Mouse (Mus musculus) testis, adult 2 months (tissue): ENCODE measurements around the gene Ramp1. TPM values are rescaled to one million over a fixed set of nuclear protein-coding genes. Genes with fewer than 3 reads are reported as not detected.

ENCODE experiments used
- H3K27ac ChIP-seq: fragments of 200-500 bp; 2 replicates; pipeline ENCODE4 v1.5.1; 2012; ENCODE audit warnings: low read depth, low read length; ENCODE audit not compliant: control insufficient read depth, insufficient read depth
- H3K27me3 ChIP-seq: fragments of 200-500 bp; 2 replicates; pipeline ENCODE4 v1.6.1; 2012; ENCODE audit warnings: mild to moderate bottlenecking, low read length, moderate library complexity; ENCODE audit not compliant: control insufficient read depth, insufficient read depth
- H3K36me3 ChIP-seq: fragments of 200-500 bp; 2 replicates; pipeline ENCODE4 v1.6.1; 2012; ENCODE audit warnings: mild to moderate bottlenecking, low read length; ENCODE audit not compliant: control insufficient read depth, insufficient read depth
- H3K4me1 ChIP-seq: fragments of 200-500 bp; 2 replicates; pipeline ENCODE4 v1.6.1; 2012; ENCODE audit warnings: low read length; ENCODE audit not compliant: control insufficient read depth, insufficient read depth
- H3K4me3 ChIP-seq: fragments of 200-500 bp; 2 replicates; pipeline ENCODE4 v1.5.1; 2012; ENCODE audit warnings: low read depth, mild to moderate bottlenecking, low read length, moderate library complexity, mixed read lengths; ENCODE audit not compliant: control insufficient read depth
- CTCF ChIP-seq: fragments of 200-500 bp; IDR thresholded peaks from 2 replicates; pipeline ENCODE4 v1.5.1; 2012; ENCODE audit warnings: low read depth, mild to moderate bottlenecking, inconsistent platforms, low read length, moderate library complexity; ENCODE audit not compliant: control insufficient read depth, insufficient read depth, insufficient replicate concordance
- POLR2A ChIP-seq: fragments of 200-500 bp; IDR thresholded peaks from 2 replicates; pipeline ENCODE4 v1.6.1; 2012; ENCODE audit warnings: low read depth, mild to moderate bottlenecking, inconsistent platforms, low read length, moderate library complexity; ENCODE audit not compliant: control insufficient read depth
- polyA plus RNA-seq: library from polyadenylated mRNA; depleted of rRNA; stranded (reverse); fragments of >200 nt; gene quantifications from 2 replicates; pipeline ENCODE4 v1.2.3, GENCODE M21; 2012

The Ramp1 gene
- polyA plus RNA-seq, 1 experiment = 2.1 TPM

DNA sequence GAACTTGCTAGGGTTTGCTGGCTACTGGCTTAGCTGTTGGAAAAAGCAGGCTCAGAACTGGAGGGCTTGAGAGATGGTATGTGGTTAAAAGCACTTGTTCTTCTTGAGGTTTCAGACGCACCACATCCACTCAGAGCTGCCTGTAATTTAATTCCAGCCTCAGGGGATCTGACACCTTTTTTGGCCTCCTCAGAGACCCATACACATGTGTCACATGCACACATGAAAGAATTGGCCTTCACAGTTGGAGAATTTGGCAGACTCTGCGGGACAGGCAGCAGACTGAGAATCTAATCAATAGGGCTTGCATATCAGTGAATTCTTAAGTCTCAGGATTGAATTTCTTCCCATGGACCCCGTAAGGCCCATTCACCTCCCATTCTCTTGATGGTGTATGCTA is 21.5 kb downstream of the Ramp1 start:
- H3K36me3 ChIP-seq = no peaks in the 10 kb centered on the region
- TF ChIP-seq POLR2A (no peak), CTCF (no peak)
- no peak overlapping the region for H3K27ac ChIP-seq
- H3K27me3 ChIP-seq = no peaks in the 10 kb centered on the region
- H3K4me3 ChIP-seq = no peak overlapping the region
- no peaks in the 10 kb centered on the region; the same call in 1 of the 2 replicates for H3K4me1 ChIP-seq

DNA sequence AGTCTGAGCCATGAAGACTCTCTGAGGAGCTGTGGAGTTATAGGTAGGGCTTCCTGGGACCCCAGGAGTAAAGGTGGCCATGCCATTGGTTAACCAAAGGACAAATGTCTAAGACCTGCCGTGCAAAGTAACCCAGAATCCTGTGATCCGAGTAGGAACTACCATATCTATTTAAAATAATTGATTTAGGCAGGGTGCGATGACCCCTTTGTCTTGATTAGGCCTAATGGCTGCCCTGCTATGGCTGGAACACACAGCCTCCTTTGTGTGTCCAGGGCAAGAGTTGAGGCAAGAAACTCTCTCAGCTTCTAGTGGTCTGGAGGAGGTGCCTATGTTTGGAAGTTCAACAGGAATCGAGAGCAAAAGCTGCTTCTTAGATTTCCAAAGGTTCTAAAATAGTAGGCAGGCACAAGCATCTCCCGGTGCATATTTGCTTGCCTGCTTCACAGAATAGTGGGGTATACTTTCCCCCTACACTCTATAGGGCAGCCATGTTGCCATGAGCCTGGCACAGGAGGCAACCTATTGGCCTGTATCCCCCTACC is 24.7 kb downstream of the Ramp1 start:
- H3K27me3 ChIP-seq = no peaks in the 10 kb centered on the region
- no peak overlapping the region for H3K27ac ChIP-seq
- TF ChIP-seq CTCF (no peak), POLR2A (no peak)
- no peak overlapping the region for H3K4me3 ChIP-seq
- no peaks in the 10 kb centered on the region for H3K36me3 ChIP-seq
- H3K4me1 ChIP-seq = no peaks in the 10 kb centered on the region; the same call in 1 of the 2 replicates

- no peak overlapping the region for H3K4me3 ChIP-seq
Observed at GRCm38 (mm10) chr1:91205651-91206050, 26.0 kb downstream of the Ramp1 start.

GRCm38 (mm10) chr1:91206336-91206735 is 26.7 kb downstream of the Ramp1 start:
- Histone ChIP-seq H3K4me1 (no peaks in the 10 kb centered on the region; the same call in 1 of the 2 replicates), H3K27ac (no peak overlapping the region), H3K36me3 (no peaks in the 10 kb centered on the region), H3K4me3 (no peak overlapping the region), H3K27me3 (no peaks in the 10 kb centered on the region)
- TF ChIP-seq CTCF (no peak), POLR2A (no peak)

More at GRCm38 (mm10) chr1:91205651-91206050, 26.0 kb downstream of the Ramp1 start:
- Histone ChIP-seq H3K36me3 (no peaks in the 10 kb centered on the region), H3K27me3 (no peaks in the 10 kb centered on the region), H3K4me1 (no peaks in the 10 kb centered on the region; the same call in 1 of the 2 replicates), H3K27ac (no peak overlapping the region)
- TF ChIP-seq POLR2A (no peak), CTCF (no peak)

GRCm38 (mm10) chr1:91206873-91207272 is 27.3 kb downstream of the Ramp1 start:
- Histone ChIP-seq H3K36me3 (no peaks in the 10 kb centered on the region), H3K27ac (no peak overlapping the region), H3K4me3 (no peak overlapping the region), H3K4me1 (no peaks in the 10 kb centered on the region; the same call in 1 of the 2 replicates), H3K27me3 (no peaks in the 10 kb centered on the region)
- TF ChIP-seq CTCF (no peak), POLR2A (no peak)

DNA sequence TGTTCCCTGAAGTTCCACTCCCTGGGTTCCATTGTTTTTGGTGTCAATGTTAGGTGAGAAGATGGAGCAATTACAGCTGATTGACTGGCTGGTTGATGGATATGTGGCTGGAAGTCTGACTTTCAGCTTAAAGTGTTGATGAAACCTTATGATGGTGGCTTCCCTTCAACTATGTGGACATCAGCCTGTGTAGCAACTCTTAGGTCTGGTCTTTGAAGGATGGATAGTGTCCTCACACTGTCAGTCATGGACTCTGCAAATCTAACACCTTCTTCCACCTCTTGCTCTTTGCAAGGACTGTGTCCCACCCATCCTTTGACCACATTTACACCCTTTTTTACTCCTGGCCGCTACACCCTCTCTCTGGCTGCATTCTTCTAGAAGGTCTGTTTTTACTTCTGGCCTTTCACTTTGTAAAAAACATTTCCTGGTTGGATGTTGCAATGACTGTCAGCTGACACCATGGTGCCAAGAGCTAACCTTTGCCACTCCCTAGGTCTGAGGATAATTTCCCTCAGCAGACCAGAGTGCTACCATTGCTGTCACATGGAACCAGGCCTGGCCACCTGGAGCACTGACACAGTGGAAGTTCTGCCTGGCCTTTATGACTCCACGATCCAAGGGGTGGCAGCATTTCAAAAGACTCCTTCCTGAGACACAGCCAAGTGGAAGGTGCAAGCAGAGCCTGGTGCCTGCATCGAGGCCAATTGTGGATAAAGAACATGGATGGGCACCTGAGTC is 27.9 kb downstream of the Ramp1 start:
- Histone ChIP-seq H3K4me1 (no peaks in the 10 kb centered on the region; the same call in 1 of the 2 replicates), H3K36me3 (no peaks in the 10 kb centered on the region), H3K4me3 (no peak overlapping the region), H3K27ac (no peak overlapping the region), H3K27me3 (no peaks in the 10 kb centered on the region)
- no peak for TF ChIP-seq POLR2A
- no peak for TF ChIP-seq CTCF

DNA sequence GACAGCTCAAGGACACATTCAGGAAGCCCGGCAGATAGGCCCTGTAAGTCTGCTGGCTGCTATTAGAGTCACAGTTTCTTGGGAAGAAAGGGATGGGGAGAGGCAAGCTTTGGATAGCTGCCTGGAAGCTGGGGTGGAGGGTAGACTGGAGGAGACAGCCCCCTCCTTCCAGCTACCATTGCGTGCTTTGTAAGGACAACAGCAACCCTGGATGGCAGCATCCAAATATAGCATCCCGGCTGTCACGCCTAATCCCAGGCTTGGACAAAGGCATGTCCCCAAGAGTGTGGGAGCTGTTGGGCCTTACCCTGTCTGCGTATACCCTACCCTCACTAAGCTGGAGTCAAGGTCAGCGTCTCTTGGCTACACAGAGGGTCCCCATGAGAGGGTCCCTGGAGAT is 29.7 kb downstream of the Ramp1 start:
- no peaks in the 10 kb centered on the region for H3K27me3 ChIP-seq
- no peak overlapping the region for H3K27ac ChIP-seq
- H3K4me1 ChIP-seq = no peaks in the 10 kb centered on the region; the same call in 1 of the 2 replicates
- H3K4me3 ChIP-seq = no peak overlapping the region
- TF ChIP-seq POLR2A = no peak
- TF ChIP-seq CTCF = no peak
- H3K36me3 ChIP-seq = no peaks in the 10 kb centered on the region
